Comparison of ENCODE assay signal across 8 mouse cellular contexts in the genomic region with DNA sequence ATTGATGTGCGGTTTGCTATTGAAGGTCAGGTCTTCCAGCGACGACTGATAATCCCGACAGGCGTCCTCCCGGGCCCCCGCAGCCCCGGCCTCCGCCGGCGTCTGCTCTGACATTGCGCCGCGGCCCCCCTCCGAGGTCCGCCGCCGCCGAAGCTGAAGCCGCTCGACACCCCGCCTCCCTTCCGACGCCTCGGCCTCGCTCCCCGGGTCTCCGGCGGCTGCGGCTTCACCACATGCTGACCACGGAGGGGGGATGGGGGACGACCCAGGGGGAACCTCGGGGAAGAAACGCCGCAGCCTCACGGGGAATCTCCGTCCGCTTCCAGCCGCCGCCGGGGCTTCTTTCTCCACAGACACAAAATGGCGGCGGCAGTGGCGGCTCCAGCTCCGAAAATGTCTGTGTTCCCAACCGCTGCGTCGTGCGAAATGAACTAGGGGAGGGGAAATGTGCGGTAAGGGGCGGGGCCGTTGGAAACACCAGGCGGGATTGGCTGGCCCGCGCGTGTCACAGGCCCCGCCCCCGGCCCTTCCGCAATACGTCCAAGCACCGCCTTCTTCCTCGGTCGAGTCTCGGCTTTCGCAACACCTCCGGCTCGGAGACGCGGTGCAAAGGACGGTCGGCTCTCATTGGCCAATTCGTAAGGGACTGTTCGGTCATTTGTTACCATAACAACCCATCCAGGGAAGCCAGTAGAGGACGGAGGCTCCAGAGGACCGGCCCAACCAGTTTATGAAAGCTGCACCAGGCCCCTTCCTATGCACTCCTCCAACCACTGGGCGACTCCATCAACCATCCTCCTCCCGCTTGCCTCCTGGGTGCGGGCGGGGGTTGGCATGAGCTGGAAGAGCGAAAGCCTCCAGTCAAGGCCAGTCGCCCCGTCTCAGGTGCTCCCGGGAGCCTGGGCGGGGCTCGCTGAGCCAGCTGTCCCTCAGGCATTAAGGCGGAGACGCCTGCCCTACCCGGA. TPM values are rescaled to one million over a fixed set of nuclear protein-coding genes. Genes with fewer than 3 reads are reported as not detected.
DNase-seq lines count a peak whose midpoint lies in the region; ATAC-seq and TF ChIP-seq lines count a peak whose summit lies in the region.

A gene (minus strand): TSS at position 428 of the 965 bp plus-strand sequence.

- peak within 1 kb of the TSS; percentile 99 for H3K27ac ChIP-seq in hindbrain, embryonic 10.5 days
- peak within 1 kb of the TSS; percentile 99 for H3K27ac ChIP-seq in lung, postnatal 0 days (ENCODE audit: low read length)

- peak within 1 kb of the TSS; percentile 86 for H3K4me3 ChIP-seq in hindbrain, embryonic 10.5 days
- H3K4me3 ChIP-seq in lung, postnatal 0 days (ENCODE audit: low read depth, low read length): peak within 1 kb of the TSS; percentile 100

- DNase-seq in MN1 (ENCODE audit: low spot score): peak; percentile 99
- DNase-seq in cerebellum, adult 9-10 months: peak; percentile 99
- DNase-seq in hindbrain, embryonic 10.5 days (ENCODE audit: low spot score): peak; percentile 99
- DNase-seq in layer of hippocampus, adult 9-11 months: peak; percentile 99
- DNase-seq in lung, postnatal 0 days (ENCODE audit: low spot score): peak; percentile 100
- DNase-seq in ovary, postnatal 14 days (ENCODE audit: low spot score): peak; percentile 94
- DNase-seq in thymus, postnatal 14 days: peak; percentile 97

- under 1% methylated on average over 88 of the region's 88 CpGs for WGBS in hindbrain, embryonic 10.5 days
- WGBS in lung, postnatal 0 days: under 1% methylated on average over 85 of the region's 88 CpGs

- H3K27me3 ChIP-seq in hindbrain, embryonic 10.5 days (ENCODE audit: insufficient read depth, poor library complexity, severe bottlenecking): no peaks in the 10 kb centered on the region
- no peaks in the 10 kb centered on the region for H3K27me3 ChIP-seq in lung, postnatal 0 days (replicated peaks; ENCODE audit: insufficient read depth, low read length)

- H3K4me1 ChIP-seq in hindbrain, embryonic 10.5 days (replicated peaks): peaks cover 22% of the 10 kb centered on the region
- peaks cover 14% of the 10 kb centered on the region; the same call in 1 of the 2 replicates for H3K4me1 ChIP-seq in lung, postnatal 0 days (ENCODE audit: insufficient read depth, low read depth, low read length)

- H3K4me2 ChIP-seq in lung, postnatal 0 days (replicated peaks; ENCODE audit: low read depth, low read length): peak within 1 kb of the TSS; percentile 66

- H3K36me3 ChIP-seq in hindbrain, embryonic 10.5 days: peaks cover 8% of the 10 kb centered on the region; the same call in 1 of the 2 replicates
- H3K36me3 ChIP-seq in lung, postnatal 0 days (ENCODE audit: insufficient read depth, low read length): no peaks in the 10 kb centered on the region

- TF ChIP-seq CTCF in lung, postnatal 0 days (IDR thresholded peaks at IDR 0.05): peak; percentile 45

- ATAC-seq in frontal cortex, adult (ENCODE audit: low TSS enrichment): peak; percentile 96
- peak; percentile 97 for ATAC-seq in lung, postnatal 0 days

- H3K9ac ChIP-seq in lung, postnatal 0 days (replicated peaks; ENCODE audit: low read depth): peak within 1 kb of the TSS; percentile 100

- TF ChIP-seq EP300 in lung, postnatal 0 days (IDR thresholded peaks at IDR 0.05): no peak; the same call in 1 of the 2 replicates

- H3K9me3 ChIP-seq in hindbrain, embryonic 10.5 days: no peaks in the 10 kb centered on the region
- no peaks in the 10 kb centered on the region for H3K9me3 ChIP-seq in lung, postnatal 0 days (ENCODE audit: low read length)

RNA-seq across cellular contexts. Expression of the gene that starts here (rescaled TPM):
- polyA plus RNA-seq in hindbrain, embryonic 10.5 days (2016; fragmentation: Nextera tagmentation; extraction: Ambion mirVana): 13.9 and 16.5 TPM in 2 replicates
- polyA plus RNA-seq in lung, postnatal 0 days (2015; fragmentation: Nextera tagmentation; extraction: Ambion mirVana): 17.4 and 20.0 TPM in 2 replicates

Comparison
In these comparisons a context has a peak if more than half of its experiments do, and no peak if none do; other contexts are left out.
1. Peak in every context shown above with its lines: DNase-seq, ATAC-seq, H3K4me3 ChIP-seq and H3K27ac ChIP-seq.